Mouse (Mus musculus): ENCODE results near the gene Map2k2.

DNA sequence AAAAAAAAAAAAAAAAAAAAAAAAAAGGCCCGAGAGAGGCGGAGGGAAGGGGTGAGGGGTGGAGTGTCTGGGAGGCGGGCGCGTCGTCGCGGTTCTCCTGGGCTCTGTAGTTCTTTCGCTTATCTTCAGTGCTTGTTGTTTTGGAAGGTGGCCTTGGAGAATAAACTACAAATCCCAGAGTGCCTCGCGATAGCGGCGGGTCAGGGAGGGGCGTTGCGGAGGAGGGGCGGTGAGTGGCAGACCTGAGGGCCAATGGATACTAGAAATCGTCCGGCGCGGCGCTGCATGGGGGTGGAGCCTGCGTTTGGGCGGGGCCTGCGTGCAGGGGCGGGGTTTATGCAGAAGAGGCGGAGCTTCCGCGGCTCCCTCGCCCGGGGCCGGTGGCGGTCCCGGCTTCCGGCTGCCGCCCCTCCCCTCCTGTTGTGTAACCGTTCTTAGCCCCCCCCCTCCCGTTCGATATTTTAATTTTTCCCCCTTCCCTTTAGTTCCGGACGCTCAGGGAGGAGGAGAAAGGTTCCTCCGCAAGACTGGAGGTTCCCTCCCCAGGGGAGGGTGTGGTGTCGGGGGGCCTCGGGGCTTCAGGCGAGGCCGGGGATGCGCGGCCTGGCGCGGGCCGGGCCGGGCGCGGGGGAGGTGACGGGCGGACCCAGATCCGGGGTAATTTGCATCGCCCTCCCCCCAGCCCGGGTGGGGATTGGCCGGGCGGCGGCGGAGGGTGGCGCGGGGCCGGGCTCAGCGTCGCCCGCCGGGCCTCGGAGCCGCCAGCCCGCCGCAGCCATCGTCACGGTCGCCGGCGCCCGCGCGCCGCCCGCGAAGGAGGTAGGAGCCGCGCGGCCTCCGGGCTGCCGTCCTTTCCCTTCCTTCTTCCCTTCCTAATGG is 31.8 kb downstream of the Map2k2 start:
- TF ChIP-seq CTCF (IDR thresholded peaks at IDR 0.05) (no peak), EP300 (IDR thresholded peaks at IDR 0.05) (no peak)
